Mouse (Mus musculus) bone marrow macrophage, adult 2 months (primary cell): Measurements from ENCODE around the gene Acot10. TPM values are rescaled to one million over a fixed set of nuclear protein-coding genes. Genes with fewer than 3 reads are reported as not detected.
"Not testable (repeated sequence)": the region's sequence is repeated elsewhere in the genome, so short reads cannot be mapped to it uniquely, and the experiment has no call there.

ENCODE experiments used
- H3K27ac ChIP-seq: 2 replicates; pipeline ENCODE4 v1.5.1; 2012; ENCODE audit warnings: low read depth, low read length; ENCODE audit not compliant: insufficient read depth
- H3K4me1 ChIP-seq: 2 replicates; pipeline ENCODE4 v1.6.1; 2012; ENCODE audit warnings: low read length; ENCODE audit not compliant: control insufficient read depth, insufficient read depth
- H3K4me3 ChIP-seq: 2 replicates; pipeline ENCODE4 v1.5.1; 2012; ENCODE audit warnings: mild to moderate bottlenecking, low read length, moderate library complexity; ENCODE audit not compliant: insufficient read depth
- CTCF ChIP-seq: IDR thresholded peaks from 2 replicates; pipeline ENCODE4 v1.5.1; 2012; ENCODE audit warnings: low read depth, mild to moderate bottlenecking, low read length, moderate library complexity
- POLR2A ChIP-seq: IDR thresholded peaks from 2 replicates; pipeline ENCODE4 v1.6.1; 2012; ENCODE audit warnings: mild to moderate bottlenecking, low read depth, low read length, borderline replicate concordance
- polyA plus RNA-seq: library from polyadenylated mRNA; stranded (reverse); fragments of >200 nt; gene quantifications from 2 replicates; pipeline ENCODE4 v1.2.4, GENCODE M21; 2012; ENCODE audit not compliant: missing spikeins, insufficient read depth, insufficient read length

Gene Acot10
- not detected in 2 replicates for polyA plus RNA-seq

GRCm38 (mm10) chr15:20666650-20667049 lies at the start of gene Acot10:
Acot10 (minus strand) TSS chr15:20666750.
- H3K4me3 ChIP-seq = no peak within 1 kb of the TSS
- no peaks in the 10 kb centered on the region for H3K4me1 ChIP-seq
- TF ChIP-seq CTCF = no peak
- no peak for TF ChIP-seq POLR2A
- no peak within 1 kb of the TSS for H3K27ac ChIP-seq

- no peak overlapping the region for H3K4me3 ChIP-seq
- no peak for TF ChIP-seq POLR2A
- TF ChIP-seq CTCF = no peak
- H3K27ac ChIP-seq = no peak overlapping the region
- H3K4me1 ChIP-seq = no peaks in the 10 kb centered on the region
These were observed 45.3 kb upstream of the Acot10 start for GRCm38 (mm10) chr15:20711859-20712258.

- Histone ChIP-seq H3K4me1 (no peaks in the 10 kb centered on the region), H3K27ac (no peak overlapping the region), H3K4me3 (no peak overlapping the region)
- no peak for TF ChIP-seq CTCF
These were observed 29.7 kb upstream of the Acot10 start for GRCm38 (mm10) chr15:20696229-20696628.

- TF ChIP-seq POLR2A (no peak), CTCF (no peak)
- H3K4me1 ChIP-seq = no peaks in the 10 kb centered on the region
- H3K27ac ChIP-seq = no peak overlapping the region
- H3K4me3 ChIP-seq = no peak overlapping the region
These were observed 17.6 kb upstream of the Acot10 start for GRCm38 (mm10) chr15:20684200-20684599.

- Histone ChIP-seq H3K4me1 (no peaks in the 10 kb centered on the region), H3K4me3 (no peak overlapping the region), H3K27ac (no peak overlapping the region)
- TF ChIP-seq CTCF (no peak), POLR2A (no peak)
These were observed 16.2 kb upstream of the Acot10 start for GRCm38 (mm10) chr15:20682719-20683118.

- not testable (repeated sequence) for H3K4me3 ChIP-seq, H3K27ac ChIP-seq, H3K4me1 ChIP-seq
These were observed 3.0 kb upstream of the Acot10 start for GRCm38 (mm10) chr15:20669507-20669906.

GRCm38 (mm10) chr15:20667989-20668388 lies 1.4 kb upstream of the Acot10 start:
- TF ChIP-seq POLR2A = no peak
- TF ChIP-seq CTCF = no peak

GRCm38 (mm10) chr15:20667350-20667749 lies 800 bp upstream of the Acot10 start:
- Histone ChIP-seq H3K27ac (no peak overlapping the region), H3K4me1 (no peaks in the 10 kb centered on the region), H3K4me3 (no peak overlapping the region)
- TF ChIP-seq CTCF = no peak
- TF ChIP-seq POLR2A = no peak

More at GRCm38 (mm10) chr15:20667989-20668388, 1.4 kb upstream of the Acot10 start:
- H3K4me1 ChIP-seq = no peaks in the 10 kb centered on the region
- no peak overlapping the region for H3K4me3 ChIP-seq
- H3K27ac ChIP-seq = no peak overlapping the region

GRCm38 (mm10) chr15:20660221-20660620 lies 6.3 kb downstream of the Acot10 start:
- TF ChIP-seq CTCF (no peak), POLR2A (no peak)
- Histone ChIP-seq H3K27ac (no peak overlapping the region), H3K4me1 (no peaks in the 10 kb centered on the region), H3K4me3 (no peak overlapping the region)

GRCm38 (mm10) chr15:20642905-20643414 lies 23.6 kb downstream of the Acot10 start:
- Histone ChIP-seq H3K4me3 (no peak overlapping the region), H3K27ac (no peak overlapping the region), H3K4me1 (no peaks in the 10 kb centered on the region)
- TF ChIP-seq CTCF (no peak), POLR2A (no peak)

GRCm38 (mm10) chr15:20639155-20639554 lies 27.4 kb downstream of the Acot10 start:
- TF ChIP-seq CTCF (no peak), POLR2A (no peak)

More at GRCm38 (mm10) chr15:20639155-20639554, 27.4 kb downstream of the Acot10 start:
- no peak overlapping the region for H3K27ac ChIP-seq
- H3K4me3 ChIP-seq = no peak overlapping the region
- H3K4me1 ChIP-seq = no peaks in the 10 kb centered on the region
